Mouse (Mus musculus) cerebellum, postnatal 4 days (tissue): ENCODE data around the gene Dhh.

ENCODE experiments used
- DNase-seq, 2 experiments: peaks; one replicate each; pipeline ENCODE4 v3.0.0; 2022; ENCODE audit warnings: low spot score in 2 of 2, mixed read lengths in 1 of 2

The Dhh gene

DNA sequence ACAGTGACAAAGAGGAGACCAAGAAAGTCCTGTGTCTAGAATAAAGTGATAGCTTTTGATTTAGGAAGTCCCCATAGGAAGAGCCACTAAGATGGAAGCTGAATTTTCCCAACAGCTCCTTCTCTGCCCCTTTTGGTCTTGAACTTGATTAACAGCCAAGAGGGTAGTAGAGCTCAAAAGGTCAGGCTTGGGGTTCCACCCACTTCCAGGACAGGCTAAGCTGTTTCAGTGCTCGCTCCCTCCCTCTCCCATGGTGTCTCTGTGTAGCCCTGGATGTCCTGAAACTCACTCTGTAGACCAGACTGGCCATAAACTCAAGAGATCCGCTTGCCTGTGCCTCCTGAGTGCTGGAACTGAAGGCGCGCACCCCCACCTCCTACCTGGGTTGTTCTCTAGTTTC lies 17.7 kb upstream of the Dhh start:
- no peak for DNase-seq

DNA sequence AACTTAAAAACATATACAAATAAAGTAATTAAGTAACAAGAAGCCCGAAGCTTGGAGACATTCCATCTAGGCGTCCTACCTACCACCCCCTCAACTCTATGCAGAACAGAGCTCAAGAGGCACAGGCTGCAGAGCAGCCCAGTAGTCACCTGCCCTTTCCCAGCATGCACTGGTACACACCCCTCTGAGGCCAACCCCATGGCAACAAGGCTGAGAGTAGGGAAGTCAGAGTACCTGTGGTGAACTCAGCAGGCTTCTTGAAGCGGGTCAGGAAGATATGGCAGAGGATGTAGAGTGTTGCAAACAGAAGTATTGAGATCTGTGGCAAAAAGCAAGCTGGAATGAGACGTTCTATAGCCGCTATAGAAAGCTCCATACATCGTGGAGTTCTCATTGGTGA lies 16.6 kb upstream of the Dhh start:
- no peak for DNase-seq

DNA sequence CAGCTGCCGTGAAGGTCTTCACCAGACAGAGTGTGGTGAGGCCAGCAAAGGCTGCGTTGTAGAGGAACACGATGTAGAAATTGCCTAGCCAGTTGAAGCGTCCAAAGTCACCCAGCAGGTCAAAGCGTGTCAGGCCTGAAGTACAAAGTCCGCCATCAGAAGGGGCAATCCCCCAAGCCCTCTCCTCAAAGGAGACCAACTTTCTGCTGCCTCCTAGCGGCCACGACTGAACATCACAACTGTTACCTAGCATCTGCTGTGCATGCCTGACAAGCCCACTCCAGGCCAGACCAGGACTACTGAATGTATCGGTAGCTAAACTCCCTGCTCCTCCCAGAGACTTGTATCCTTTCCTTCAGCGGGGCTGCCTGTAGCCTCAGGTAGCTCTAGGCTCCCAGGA lies 6.4 kb upstream of the Dhh start:
- DNase-seq = no peak

DNA sequence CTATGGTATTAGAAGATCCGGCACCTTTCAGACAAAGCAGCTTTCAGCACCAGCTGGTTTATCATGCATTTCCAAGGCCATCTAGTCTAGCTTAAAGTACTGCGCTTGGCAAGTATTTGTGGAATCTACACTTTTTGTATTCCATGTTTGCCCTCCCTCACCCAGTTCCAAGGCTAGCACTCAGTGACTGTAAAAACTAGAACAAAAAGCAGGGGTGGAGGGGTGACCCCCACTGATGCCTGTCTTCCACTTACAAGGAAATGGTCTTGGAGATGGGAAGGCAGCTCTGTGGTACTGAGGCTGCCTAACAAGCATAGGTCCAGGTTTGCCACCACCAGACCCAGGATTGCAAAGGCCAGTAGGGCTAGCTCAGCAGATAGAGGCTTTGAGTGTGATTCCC lies 4.3 kb upstream of the Dhh start:
- DNase-seq = no peak

DNA sequence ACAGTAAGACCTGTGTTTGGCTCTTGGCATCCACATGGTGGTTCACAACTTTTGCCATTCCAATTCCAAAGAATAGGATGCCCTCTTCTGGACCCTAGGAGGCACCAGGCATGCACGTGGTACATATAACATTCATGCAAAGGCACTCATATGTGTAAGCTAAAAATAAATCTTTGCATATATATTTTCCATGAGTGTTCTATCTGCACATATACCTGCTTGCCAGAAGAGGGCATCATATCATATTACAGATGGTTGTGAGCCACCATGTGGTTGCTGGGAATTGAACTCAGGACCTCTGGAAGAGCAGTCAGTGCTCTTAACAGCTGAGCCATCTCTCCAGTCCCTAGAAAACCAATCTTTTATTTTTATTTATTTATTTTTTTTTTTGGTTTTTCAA lies 3.2 kb upstream of the Dhh start:
- no peak for DNase-seq

DNA sequence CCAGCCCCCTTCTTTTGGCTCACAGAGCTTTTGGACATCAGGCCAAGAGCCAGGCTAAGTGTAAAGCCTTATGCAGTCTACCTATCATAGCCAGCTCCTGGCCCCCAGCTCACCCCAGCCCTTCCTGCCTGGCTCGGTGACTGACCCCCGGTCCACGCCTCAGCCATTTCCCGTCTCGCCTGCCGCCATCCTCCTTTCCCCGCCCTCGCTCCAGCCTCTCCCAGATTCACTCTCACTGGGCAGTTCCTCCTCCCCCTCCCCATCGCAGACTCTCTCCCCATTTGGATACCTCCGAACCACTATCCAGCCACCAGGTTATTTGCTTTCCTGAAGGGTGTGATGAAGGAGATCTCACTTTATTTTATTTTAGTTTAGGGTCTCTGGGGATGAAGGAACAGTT lies 845 bp downstream of the Dhh start:
- no peak for DNase-seq

DNA sequence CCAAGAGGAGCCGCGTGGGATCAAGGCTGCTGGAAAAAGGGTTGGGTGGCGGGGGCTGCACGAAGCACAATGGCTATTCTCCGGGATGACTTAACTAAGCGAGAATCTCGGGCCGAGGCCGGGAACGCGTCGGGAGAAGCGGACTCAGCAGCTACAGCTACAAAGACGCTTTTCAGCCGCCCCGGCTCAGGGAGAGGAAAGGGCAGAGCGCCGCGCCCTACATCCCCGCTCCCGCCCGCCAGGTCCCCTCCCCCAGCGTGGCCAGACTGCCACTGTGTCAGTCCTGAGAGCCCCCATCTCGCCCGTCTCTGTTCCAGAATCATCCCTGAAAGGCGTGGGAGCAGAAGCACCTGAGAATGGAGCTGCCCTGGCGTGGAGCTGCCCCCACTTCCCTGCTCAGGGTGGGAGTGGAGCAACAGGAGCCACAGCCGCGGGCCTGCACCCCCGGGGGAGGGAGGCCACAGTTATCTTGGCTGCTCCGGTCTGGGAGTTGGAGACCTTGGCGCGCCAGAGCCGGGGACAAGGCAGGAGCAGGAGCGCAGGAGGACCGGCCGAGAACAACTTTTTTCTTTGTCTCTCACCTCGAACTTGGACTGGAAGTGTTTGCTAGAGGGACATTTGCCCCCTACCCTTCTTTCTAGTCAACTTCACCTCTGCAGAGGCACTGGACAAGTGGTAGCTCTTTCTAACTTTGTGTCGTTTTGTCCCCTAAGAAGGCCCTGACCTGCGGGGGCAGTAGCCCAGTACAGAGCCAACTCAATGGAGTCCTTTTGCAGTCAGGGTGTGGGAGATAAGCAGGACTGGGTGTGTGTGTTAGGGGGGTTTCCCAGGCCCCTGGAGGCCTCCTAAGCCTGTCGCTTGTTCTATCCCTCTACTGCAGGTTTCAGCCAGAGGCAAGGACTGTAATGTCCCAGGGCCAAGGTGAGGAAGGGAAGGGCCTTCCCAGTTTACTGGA lies 2.4 kb downstream of the Dhh start:
- no peak for DNase-seq

DNA sequence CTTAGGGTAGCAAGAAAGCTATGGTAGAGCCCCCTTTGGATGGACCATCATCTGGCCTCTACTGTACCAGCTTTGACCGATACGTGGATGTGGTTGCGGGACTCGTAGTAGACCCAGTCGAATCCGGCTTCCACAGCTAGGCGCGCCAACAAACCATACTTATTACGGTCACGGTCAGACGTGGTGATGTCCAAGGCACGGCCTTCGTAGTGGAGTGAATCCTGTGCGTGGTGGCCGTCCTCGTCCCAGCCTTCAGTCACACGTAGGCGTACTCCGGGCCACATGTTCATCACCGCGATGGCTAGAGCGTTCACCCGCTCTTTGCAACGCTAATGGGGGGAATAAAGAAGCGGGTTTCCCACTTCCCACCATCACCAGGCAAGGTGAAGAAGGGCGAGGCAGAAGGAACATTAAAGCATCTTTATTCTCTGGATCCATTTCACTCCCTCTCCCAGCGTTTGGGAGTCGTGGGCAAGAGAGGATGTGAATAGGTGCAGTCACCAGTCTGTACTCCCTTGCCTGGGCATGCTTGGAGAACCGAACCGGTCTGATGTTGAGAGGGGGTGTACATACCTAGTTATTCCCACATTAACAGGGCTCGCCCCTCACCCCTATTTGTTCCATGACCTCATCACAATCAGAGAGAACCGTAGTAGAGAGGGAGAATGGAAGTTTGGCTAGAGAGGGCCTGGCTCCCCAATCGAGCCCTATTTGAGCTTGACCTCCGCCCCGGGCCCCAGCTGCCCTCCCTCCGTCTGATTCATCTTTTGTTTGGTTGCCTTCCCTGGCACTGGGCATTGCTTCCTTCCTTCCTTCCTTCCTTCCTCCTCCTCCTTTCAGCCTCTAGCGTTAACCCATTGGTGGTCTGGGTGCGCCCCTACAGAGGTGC lies 3.4 kb downstream of the Dhh start:
- DNase-seq = no peak

DNA sequence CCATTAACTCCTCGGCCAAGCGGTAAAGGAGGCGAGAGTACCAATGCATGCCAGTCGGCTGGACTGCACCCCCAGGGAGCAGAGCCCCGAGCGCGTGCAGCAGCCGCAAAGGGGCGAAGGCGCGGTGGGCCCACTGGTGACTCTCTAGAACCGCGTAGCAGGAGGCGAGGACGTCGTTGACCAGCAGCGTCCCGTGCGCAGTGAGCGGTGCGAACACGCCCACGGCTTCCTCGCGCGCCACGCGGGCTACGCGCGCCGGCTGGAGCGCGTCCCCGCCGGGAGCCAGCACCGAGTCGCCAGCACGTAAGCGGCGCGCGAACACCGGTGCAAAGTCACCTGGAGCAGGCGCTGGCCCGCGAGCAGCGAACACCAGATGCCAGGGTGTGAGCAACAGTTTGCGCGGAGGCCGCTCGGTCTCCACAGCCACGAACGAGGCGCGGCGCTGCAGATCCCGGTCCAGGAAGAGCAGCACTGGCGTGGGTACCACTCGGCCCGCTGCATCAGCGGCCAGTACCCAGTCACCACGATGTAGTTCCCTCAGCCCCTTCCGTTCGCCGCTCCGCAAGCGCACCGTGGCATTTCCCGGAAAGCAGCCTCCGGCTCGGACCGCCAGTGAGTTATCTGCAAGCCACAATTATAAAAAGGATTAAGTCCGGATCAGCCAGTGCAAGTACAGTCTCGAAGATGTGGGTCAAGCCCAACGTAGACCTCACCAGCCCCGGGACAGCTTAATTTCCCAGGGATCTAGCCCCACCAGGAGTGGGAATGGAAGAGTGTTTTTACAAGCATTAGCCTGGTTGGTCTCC lies 4.2 kb downstream of the Dhh start, which contains the start of gene Rhebl1:
TSS of gene Rhebl1 (minus strand) at position 601 of the 806 bp plus-strand sequence.
- DNase-seq = no peak

DNA sequence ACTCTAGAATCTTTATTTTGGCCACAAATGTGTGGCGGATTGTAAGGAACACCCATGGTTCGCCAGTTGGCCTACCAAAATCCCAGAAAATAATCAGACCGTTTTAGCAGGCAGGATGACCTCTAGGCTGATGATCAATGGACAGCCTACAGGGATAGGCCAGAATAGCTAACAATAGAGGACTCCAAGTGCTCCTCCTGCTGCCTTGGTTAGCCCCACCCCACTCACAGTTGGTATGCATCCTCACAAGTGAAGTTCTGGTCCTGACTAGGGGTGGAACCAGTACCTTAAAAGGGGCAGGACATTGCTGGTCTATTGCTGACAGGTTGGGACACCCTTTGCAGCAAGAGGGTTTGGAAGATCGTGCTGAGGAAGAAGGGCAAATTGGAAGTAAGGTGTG lies 5.3 kb downstream of the Dhh start:
- DNase-seq = no peak

DNA sequence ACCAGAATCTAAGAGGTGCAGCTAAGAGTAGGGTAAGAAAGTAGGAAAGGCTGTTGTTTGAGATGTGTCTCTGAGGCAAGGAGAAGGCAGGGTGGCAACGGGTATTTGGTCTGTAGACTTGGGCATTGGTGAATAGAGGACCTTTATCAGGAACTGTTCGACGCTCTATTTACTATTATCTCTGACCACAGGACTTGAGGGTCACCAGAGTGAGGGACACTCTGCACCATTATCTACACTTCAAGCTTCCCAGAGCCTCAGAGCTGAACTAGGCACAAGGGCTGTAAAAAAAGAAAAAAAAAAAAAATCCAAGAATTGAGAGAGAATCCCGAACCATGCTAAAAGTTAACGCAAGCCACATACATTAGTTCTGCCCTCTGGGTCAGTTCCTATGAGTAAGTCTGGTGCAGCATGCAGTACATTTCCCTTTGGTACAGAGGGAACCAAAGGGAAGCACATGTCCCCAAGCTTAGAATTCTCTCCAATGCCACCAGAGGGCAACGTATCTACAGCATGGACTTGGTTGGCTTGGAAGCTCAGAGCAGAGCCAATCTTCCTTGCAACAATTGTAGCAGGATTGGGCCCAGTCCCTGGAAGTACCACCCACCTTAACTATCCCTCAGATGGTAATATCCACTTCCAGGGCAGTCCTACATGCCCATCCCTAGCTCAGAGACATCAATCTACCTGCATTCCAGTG lies 6.3 kb downstream of the Dhh start:
- no peak for DNase-seq

DNA sequence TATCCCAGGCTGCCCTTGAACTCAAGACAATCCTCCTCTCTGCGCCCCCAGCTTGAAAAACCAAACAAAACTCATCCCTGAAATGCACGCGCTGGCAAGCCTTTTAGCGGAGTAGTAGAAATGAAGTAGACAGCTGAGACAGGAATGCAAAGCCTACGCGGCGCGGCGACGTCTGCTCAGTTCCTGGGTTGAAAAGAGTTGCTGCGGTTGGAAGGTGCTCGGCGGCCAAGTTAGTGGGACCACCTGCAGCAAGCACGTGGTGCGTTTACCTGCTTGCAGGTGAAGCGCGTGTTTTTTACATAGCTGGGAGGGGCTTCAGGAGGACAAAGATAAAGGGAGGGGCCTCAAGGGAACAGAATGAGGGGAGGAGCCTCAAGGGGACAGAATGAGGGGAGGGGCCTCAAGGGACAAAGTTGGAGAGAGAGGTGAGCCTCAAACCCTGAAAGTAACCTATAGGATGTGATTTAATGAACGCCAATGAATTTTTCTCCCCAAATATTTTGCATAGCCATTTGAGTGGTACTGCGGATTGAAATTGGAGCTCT lies 7.1 kb downstream of the Dhh start:
- no peak for DNase-seq

DNA sequence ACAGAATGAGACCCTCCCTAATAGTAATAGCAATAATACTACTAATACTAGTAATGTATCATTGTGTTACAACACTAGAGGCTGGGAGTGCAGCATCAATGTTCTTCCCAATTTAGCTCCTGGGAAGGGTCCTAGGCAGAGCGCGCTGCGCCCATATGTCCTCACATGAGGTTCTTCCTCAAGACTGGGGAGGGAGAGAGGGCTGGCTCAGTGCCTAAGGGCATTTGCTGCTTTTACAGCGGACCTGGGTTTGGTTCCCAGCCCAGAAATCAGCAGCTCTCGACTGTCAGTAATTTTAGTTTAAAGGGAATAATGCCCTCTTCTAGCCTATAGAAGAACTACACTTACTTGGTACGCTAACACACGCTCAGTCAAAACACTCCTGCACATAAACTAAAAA lies 10.8 kb downstream of the Dhh start:
- no peak for DNase-seq

DNA sequence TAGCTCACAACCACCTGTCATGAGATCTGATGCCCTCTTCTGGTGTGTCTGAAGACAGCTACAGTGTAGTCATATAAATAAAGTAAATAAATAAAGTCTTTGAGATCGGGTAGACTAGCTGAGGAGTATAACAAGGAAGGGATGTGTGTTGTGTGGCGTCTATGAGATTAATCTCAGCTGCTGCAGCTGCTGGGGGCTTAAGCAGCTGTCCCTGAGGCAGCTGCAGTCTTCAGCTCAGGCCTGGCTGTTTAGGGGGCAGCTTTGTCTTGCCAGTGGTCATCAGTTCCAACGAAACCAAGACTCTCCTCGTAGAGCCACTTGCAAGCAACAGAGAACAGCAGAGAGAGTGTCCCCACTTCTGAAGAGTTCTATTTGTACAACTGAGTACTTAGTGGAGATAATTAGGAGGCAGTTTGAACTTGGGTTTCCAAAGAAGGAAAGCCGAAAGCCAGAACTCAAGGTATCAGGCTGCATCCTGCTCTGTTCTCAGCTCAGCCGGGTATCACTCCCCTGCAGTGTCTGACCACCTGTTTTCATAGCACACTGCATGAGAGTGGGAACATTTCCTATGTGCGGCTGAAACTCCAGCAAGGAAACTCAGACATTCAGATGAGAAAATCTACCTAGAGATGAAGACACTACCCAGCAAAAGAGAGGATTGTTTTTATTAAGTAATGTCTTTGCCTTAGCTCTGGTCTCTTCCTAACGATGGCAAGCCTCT lies 11.5 kb downstream of the Dhh start:
- no peak for DNase-seq

DNA sequence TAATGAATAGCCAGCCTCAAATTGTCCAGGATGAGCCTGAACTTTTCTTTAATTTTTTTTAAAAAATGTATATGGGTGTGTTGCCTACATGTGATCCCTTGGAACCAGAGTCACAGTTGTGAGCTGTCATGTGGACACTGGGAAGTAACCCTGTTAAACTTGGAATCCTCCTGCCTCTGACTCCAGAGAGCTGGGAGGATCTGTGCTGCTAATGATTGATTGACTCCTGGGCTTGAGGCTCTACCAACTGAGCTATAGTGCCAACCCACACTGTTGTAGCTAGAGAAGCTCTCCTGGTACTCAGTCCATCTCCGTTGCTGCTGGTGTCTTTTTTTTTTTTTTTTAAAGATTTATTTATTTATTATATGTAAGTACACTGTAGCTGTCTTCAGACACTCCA lies 14.2 kb downstream of the Dhh start:
- DNase-seq = no peak

DNA sequence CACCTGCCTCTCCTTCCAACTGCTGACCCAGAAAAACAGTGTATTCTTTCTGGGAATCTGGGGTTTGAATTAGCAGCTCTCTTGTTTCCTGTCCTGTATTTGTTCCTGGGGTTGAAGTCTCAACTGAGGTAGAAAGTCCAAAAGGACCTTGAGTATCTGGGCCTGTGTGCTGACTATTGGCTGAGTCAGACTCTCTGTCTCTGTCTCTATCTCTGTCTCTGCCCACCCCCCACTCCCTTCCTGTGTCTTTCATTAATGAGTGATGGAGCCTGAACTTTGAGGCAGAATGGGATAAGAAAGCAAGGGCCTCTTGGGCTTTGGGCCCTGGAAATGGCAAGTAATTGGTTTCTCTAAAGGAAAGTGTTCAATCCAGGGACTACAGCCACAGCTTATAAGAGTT lies 14.7 kb downstream of the Dhh start:
- DNase-seq = no peak

DNA sequence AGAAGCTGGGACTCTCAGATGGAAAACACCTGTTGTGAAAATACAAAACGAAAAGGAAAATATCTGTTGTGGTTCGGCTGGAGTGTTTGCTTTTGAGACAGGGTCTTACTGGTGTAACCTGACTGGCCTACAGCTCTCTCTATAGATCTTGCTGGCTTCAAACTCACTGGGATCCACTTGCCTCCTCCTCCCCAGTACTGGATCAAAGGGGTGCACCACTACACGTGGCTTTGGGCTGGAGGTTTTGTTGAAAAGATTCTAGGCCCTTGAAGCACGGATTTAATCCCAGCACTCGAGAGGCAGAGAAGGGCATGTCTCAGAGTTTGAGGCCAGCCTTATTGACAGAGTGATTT lies 16.7 kb downstream of the Dhh start:
- DNase-seq = no peak

DNA sequence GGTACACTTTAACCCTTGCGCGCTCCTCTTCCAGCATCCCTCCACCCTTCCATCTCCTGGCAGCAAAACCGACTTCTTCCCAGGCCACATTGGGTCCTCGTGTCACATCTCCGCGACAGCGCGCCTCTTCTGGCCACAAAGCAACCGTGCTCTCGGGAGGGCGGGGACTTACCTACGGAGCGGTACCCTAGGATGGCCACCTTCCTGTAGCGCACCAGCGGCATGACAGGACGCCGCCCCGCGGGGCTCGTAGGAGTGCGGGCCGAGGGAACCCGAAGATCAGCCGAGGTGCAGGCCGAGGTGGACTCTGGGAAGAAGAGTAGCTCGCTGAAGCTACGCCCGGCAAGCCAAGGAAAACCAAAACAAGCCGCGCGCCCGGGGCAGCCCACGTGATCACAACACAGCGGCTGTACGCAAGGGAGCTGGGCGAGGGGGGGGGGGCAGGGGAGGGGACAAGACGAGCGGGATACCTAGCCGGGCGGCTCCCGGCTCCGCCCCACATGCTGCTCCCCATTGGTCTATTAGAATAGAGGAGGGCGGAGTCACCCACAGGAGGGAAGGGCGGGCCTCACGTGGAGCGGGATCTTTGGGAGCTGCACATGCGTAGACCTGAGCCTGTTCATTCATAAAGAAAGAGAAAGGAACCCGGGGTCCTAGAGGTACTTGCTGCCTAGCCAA lies 17.2 kb downstream of the Dhh start:
- DNase-seq = peak; percentile 65 to 84

DNA sequence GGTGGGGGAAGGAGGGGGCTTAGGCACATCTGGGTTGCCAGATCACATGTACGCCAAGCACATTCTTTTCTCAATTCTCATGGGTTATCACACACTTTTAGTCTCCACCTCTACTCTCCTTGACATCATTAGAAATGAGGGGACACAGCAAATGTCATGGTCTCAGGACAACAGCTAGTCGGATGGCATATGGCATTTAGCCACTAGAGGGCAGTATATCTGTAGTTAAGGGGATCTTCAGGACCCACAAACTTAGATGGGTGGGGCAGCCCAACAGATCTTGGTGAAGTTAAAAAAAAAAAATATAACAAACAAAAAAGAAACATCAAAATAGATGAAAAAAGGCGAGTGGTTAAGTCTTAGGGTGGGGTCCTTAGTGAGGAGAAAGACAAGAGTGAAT lies 21.0 kb downstream of the Dhh start:
- peak in 1 of 2 experiments; percentile 72 for DNase-seq
